Mouse (Mus musculus) small intestine, adult 2 months (tissue): ENCODE measurements around the gene Gm5129. TPM values are rescaled to one million over a fixed set of nuclear protein-coding genes. Genes with fewer than 3 reads are reported as not detected.

ENCODE experiments used
- H3K27ac ChIP-seq: fragments of 200-500 bp; 2 replicates; pipeline ENCODE4 v1.5.1; 2012; ENCODE audit warnings: low read depth, low read length, control low read depth, inconsistent platforms; ENCODE audit not compliant: insufficient read depth
- H3K27me3 ChIP-seq: fragments of 200-500 bp; 2 replicates; pipeline ENCODE4 v1.6.1; 2012; ENCODE audit warnings: mild to moderate bottlenecking, moderate library complexity, low read length, inconsistent platforms; ENCODE audit not compliant: control insufficient read depth, insufficient read depth
- H3K36me3 ChIP-seq: fragments of 200-500 bp; 2 replicates; pipeline ENCODE4 v1.6.1; 2012; ENCODE audit warnings: mild to moderate bottlenecking, low read length, control low read depth, inconsistent platforms; ENCODE audit not compliant: control insufficient read depth, insufficient read depth
- H3K4me1 ChIP-seq: fragments of 200-500 bp; 2 replicates; pipeline ENCODE4 v1.6.1; 2012; ENCODE audit warnings: low read length, inconsistent platforms, mixed read lengths; ENCODE audit not compliant: control insufficient read depth, insufficient read depth, insufficient read length
- H3K4me3 ChIP-seq: fragments of 200-500 bp; 2 replicates; pipeline ENCODE4 v1.5.1; 2012; ENCODE audit warnings: low read depth, mild to moderate bottlenecking, control low read depth, inconsistent platforms, low read length, moderate library complexity
- CTCF ChIP-seq: fragments of 200-500 bp; IDR thresholded peaks from 2 replicates; pipeline ENCODE4 v1.5.1; 2012; ENCODE audit warnings: low read depth, mild to moderate bottlenecking, control low read depth, inconsistent platforms, low read length, moderate library complexity, mixed read lengths; ENCODE audit not compliant: insufficient replicate concordance, insufficient read length; ENCODE audit errors: extremely low read depth
- POLR2A ChIP-seq: fragments of 200-500 bp; IDR thresholded peaks from 2 replicates; pipeline ENCODE4 v1.6.1; 2012; ENCODE audit warnings: low read depth, mild to moderate bottlenecking, control low read depth, inconsistent platforms, low read length, moderate library complexity
- WGBS: fragments of 180-500 bp; shearing (Covaris S2); methylation state at CpG from one replicate; pipeline ENCODE4 v1.1.7; 2018; 5-methylcytosine and 5-hydroxymethylcytosine counted together
- polyA plus RNA-seq: library from polyadenylated mRNA; depleted of rRNA; stranded (reverse); fragments of >200 nt; gene quantifications from 2 replicates; pipeline ENCODE4 v1.2.3, GENCODE M21; 2012

Gm5129 gene
- polyA plus RNA-seq, 1 experiment: not detected

DNA sequence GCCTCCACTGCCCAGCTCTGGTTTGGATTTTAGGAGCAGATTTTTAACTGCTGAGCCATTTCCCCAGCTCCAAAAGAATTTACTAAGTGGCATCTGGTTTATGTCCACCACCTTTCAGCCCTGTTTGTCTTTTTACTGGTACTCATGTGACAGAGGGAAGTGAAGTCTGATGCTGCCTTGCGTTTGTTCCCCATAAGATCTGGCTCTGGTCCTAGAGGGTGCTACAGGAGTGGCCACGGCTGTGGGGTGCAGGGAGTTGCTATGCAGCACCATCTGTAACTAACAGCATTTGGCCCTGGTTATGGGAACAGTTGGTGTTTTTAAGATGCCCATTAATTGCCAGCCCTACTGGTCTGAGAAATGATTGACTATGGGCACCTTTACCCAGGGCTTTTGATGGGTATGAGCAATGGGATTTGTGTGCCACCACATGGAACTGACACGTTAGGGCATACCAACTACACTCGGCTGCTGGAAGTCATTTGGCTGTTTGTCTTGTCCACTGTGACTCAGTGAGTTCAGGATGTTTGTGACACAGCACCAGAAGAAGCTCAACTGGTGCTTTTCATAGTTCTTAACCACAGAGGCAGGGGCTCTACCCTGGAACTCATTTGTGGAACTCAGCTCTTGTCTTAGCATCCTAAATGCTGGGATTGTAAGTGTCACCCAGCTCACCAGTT is 37.1 kb upstream of the Gm5129 start:
- Histone ChIP-seq H3K4me3 (no peak overlapping the region), H3K36me3 (peaks cover 29% of the 10 kb centered on the region), H3K27me3 (no peaks in the 10 kb centered on the region), H3K27ac (no peak overlapping the region), H3K4me1 (no peaks in the 10 kb centered on the region)
- 66% methylated on average over 4 of the region's 4 CpGs for WGBS
- TF ChIP-seq POLR2A (no peak), CTCF (no peak)

GRCm38 (mm10) chr5:29772038-29772437 is 36.3 kb upstream of the Gm5129 start:
- 64% methylated on average over 2 of the region's 2 CpGs for WGBS
- H3K4me3 ChIP-seq: no peak overlapping the region
- no peaks in the 10 kb centered on the region for H3K4me1 ChIP-seq
- no peak overlapping the region for H3K27ac ChIP-seq
- TF ChIP-seq POLR2A: no peak
- no peak for TF ChIP-seq CTCF
- no peaks in the 10 kb centered on the region for H3K27me3 ChIP-seq
- peaks cover 32% of the 10 kb centered on the region for H3K36me3 ChIP-seq

DNA sequence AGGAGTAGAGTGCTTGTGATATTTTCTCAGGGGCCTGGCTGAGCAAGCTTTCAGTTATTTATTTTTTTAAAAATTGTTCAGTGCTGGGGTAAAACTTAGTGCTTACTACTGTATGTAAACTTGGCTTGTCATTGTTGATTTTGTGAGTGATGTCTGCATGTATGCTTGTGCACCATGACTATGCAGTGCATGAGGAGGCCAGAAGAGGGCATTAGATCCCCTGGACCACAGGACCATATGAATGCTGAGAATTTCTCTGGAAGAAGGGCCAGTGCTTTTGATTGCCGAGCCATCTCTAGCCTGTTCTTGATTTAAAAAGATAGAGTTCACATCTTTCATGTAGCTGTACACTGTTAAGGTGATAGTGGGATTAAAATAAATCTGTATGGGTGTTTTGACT is 35.2 kb upstream of the Gm5129 start:
- H3K4me1 ChIP-seq: no peaks in the 10 kb centered on the region
- H3K4me3 ChIP-seq: no peak overlapping the region
- no peak overlapping the region for H3K27ac ChIP-seq
- H3K27me3 ChIP-seq: no peaks in the 10 kb centered on the region
- 80% methylated on average over 1 of the region's 1 CpGs for WGBS
- TF ChIP-seq POLR2A (no peak), CTCF (no peak)
- H3K36me3 ChIP-seq: peaks cover 32% of the 10 kb centered on the region

GRCm38 (mm10) chr5:29759318-29759717 is 23.6 kb upstream of the Gm5129 start:
- Histone ChIP-seq H3K27ac (no peak overlapping the region), H3K4me3 (no peak overlapping the region), H3K4me1 (no peaks in the 10 kb centered on the region), H3K36me3 (peaks cover 53% of the 10 kb centered on the region), H3K27me3 (no peaks in the 10 kb centered on the region)
- TF ChIP-seq POLR2A (no peak), CTCF (no peak)
- 70% methylated on average over 5 of the region's 5 CpGs for WGBS

GRCm38 (mm10) chr5:29752894-29753293 is 17.2 kb upstream of the Gm5129 start:
- Histone ChIP-seq H3K4me3 (no peak overlapping the region), H3K36me3 (peaks cover 53% of the 10 kb centered on the region), H3K27me3 (no peaks in the 10 kb centered on the region), H3K4me1 (no peaks in the 10 kb centered on the region), H3K27ac (no peak overlapping the region)
- no peak for TF ChIP-seq CTCF
- no peak for TF ChIP-seq POLR2A

DNA sequence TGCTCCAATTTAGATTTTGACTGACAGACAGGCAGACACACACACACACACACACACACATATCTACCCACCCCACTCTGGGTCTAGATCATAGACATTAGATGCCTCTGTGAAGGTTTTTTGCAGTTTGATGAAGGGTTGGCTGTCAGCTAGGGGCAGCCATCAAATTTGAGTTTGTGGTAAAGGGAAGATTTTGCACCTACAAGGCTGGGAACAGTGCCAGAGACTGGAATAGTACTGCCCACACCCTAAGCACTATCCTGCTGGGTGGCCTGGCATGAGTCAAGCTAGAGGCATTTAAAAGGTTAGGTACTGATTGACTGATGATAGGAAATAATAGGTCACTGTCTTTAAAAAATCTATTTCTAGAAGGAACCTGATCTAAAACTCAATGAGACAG is 15.6 kb upstream of the Gm5129 start:
- Histone ChIP-seq H3K4me3 (no peak overlapping the region), H3K27ac (no peak overlapping the region), H3K36me3 (peaks cover 44% of the 10 kb centered on the region), H3K27me3 (no peaks in the 10 kb centered on the region), H3K4me1 (no peaks in the 10 kb centered on the region)
- TF ChIP-seq CTCF (no peak), POLR2A (no peak)

DNA sequence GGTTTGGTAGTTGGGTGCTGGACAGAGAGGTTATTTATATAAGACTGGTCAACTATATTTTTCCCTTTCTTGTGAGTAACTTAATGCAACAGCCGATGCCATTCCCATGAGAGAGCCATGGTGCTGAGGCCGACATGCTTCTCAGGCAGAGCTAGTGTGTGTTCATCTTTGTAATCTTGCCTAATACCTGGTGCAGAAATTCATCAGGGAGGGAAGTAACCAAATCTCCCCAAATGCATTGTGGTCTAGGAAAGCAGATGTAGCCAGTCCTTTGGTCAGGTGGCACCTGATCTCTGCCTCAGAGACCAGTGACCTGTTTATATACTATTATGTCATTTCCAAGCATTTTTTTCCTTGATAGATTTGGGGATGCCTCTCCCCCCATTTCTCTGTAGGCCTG is 11.9 kb upstream of the Gm5129 start:
- Histone ChIP-seq H3K4me3 (no peak overlapping the region), H3K27ac (no peak overlapping the region), H3K27me3 (no peaks in the 10 kb centered on the region), H3K36me3 (peaks cover 19% of the 10 kb centered on the region), H3K4me1 (no peaks in the 10 kb centered on the region)
- 97% methylated on average over 2 of the region's 2 CpGs for WGBS
- TF ChIP-seq POLR2A (no peak), CTCF (no peak)

DNA sequence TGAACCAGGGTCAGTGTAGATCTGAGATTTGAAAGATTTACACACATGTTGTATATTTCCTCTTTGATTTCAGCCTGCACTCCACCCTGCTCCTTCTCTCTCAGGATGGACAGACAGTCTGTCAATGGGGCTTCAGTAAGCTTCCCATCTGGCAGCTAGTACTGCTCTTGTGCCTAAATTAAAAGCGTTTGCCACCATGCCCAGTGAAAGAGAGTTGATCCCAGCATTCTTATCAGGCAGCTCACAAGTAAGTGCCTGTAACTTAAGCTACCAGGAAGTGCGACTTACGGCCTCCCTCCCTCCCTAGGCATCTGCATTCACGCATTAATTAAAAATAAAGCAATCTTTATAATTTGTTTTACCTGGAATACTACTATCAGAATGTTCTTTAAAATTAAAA is 5.4 kb upstream of the Gm5129 start:
- TF ChIP-seq CTCF (no peak), POLR2A (no peak)
- WGBS: 34% methylated on average over 4 of the region's 4 CpGs
- no peaks in the 10 kb centered on the region for H3K27me3 ChIP-seq
- no peak overlapping the region for H3K27ac ChIP-seq
- no peak overlapping the region for H3K4me3 ChIP-seq
- H3K4me1 ChIP-seq: peaks cover 11% of the 10 kb centered on the region; the same call in 1 of the 2 replicates
- peaks cover 2% of the 10 kb centered on the region for H3K36me3 ChIP-seq
